Mouse (Mus musculus) activated CD4-positive, CD25-positive, alpha-beta regulatory T cell, adult 4 months (primary cell): ENCODE results near the gene Dusp2. TPM values are rescaled to one million over a fixed set of nuclear protein-coding genes. Genes with fewer than 3 reads are reported as not detected.

Experiments used
- ATAC-seq: one replicate; pipeline ENCODE4 v1.8.0; 2017
- polyA plus RNA-seq, 2 experiments: library from polyadenylated mRNA; unstranded; fragments of 100-300 nt; shearing (Covaris generic); gene quantifications; one replicate each; pipeline ENCODE4 v1.2.1; 2017

Dusp2 gene
- polyA plus RNA-seq, 2 experiments from 2014 or later = 18.6 to 38.6 TPM

DNA sequence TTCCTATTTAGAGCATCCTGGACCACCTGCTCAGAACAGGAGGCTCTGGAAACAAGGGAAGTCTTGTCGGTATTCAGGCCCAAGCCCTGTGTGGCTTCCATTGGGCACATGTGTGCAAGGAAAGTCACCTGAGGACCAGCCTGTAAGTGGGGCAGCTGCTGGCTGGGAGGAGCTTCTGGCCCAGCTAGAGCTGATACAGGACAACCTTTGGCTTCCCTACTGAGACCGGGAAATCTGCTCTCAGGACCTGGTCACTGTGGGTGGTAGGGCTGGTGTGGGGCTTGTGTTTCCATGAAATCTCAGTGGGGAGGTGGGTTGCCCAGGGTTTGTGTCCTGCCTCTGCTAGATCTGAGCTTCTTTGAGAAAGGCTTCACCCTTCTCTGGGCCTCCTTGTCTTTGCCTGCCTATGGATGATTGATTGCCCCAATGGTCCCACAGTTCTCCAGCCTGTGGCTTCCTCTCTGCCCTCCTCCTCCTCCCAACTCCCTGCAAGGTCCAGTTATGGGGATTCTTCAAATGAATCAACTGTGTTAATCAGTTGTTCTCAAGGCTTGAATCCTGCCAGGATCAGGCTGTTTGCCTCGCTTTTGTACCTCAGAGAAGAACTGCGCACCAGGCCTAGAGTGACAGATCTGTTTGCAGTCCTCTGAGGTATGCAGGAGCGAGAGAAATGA, 33.9 kb downstream of the Dusp2 start:
- ATAC-seq = no peak

- ATAC-seq = no peak
Observed at GRCm38 (mm10) chr2:127370561-127371483, 34.9 kb downstream of the Dusp2 start.

DNA sequence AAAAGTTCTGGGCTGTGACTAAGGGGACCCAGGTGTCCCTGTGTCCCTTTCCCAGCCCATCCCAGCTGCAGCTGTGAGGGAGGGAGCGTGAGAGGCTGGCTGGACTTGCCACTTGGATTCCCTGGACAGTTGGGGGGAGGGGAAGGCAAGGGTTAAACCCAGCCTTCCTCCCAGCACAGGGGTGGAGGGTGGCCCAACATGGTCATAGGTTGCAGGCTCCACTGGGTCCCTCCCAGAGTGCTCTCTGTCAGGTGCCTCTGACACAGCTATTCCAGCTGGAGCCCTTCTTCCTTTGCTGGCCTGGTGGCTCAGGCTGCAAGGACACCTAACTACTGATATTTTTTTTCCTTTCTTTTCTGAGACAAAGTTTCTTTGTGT, 35.5 kb downstream of the Dusp2 start:
- no peak for ATAC-seq

- no peak for ATAC-seq
Observed at GRCm38 (mm10) chr2:127372082-127372481, 36.1 kb downstream of the Dusp2 start.

DNA sequence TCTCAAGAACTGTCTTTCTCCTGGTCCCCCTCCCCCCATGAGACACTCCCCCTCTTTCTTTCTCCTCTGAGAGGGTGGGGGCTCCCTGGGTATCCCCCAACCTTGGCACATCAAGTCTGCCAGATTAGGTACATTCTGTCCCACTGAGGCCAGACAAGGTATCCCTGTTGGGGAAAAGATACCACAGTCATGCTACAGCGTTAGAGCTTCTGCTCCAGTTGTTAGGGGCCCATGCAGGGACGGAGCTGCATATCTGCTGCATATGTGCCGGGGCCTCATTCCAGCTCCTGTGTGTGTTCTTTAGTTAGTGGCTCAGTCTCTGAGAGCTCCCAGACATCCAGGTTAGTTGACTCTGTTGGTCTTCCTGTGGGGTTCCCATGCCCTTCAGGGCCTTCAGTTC, 38.2 kb downstream of the Dusp2 start:
- no peak for ATAC-seq

GRCm38 (mm10) chr2:127375087-127375486, 39.1 kb downstream of the Dusp2 start:
- ATAC-seq = no peak

- ATAC-seq = no peak
Observed at GRCm38 (mm10) chr2:127375759-127376341, 39.9 kb downstream of the Dusp2 start.

- ATAC-seq = no peak
Observed at GRCm38 (mm10) chr2:127376423-127377051, 40.6 kb downstream of the Dusp2 start.

- no peak for ATAC-seq
Observed at GRCm38 (mm10) chr2:127377942-127378610, 42.1 kb downstream of the Dusp2 start.

GRCm38 (mm10) chr2:127378611-127378990, 42.6 kb downstream of the Dusp2 start:
- ATAC-seq = no peak

- ATAC-seq = no peak
Observed at GRCm38 (mm10) chr2:127379250-127379649, 43.3 kb downstream of the Dusp2 start.

- no peak for ATAC-seq
Observed at GRCm38 (mm10) chr2:127383881-127384280, 47.9 kb downstream of the Dusp2 start.

DNA sequence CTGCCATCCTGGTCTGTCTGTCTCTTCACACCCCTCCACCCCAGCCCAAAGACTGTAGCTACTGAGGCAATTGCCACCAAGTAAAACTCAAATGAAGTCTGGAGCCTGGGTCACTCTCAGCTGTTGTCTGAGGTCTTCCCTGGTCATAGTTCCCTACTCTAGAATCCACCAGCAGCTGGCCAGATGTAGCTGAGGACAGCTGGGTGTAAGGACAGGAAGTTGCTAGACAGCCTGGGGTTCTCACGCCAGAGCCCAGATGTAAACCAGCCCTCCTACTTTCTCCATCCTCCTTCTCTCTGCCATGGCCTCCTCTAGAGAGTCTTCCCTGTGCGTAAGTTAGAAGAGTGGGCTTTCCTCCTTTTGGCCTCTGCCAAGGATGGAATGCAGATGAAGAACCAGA, 51.6 kb downstream of the Dusp2 start:
- ATAC-seq = no peak

Other genes starting within 250 kb of the Dusp2 start
- 10 to 100 TPM; 20.0 to 30.9 TPM for gene Ncaph, start 202.2 kb upstream of the Dusp2 start, polyA plus RNA-seq
- gene Itpripl1, start 192.7 kb upstream of the Dusp2 start, polyA plus RNA-seq = 10 to 100 TPM; 59.9 to 60.8 TPM
- 1 to 10 TPM in 1 of 2 experiments, under 1 TPM in 1; 0.92 to 1.5 TPM for gene 1810024B03Rik, start 127.9 kb upstream of the Dusp2 start, polyA plus RNA-seq
- gene Snrnp200, start 127.8 kb upstream of the Dusp2 start, polyA plus RNA-seq = 10 to 100 TPM; 34.2 to 51.7 TPM
- 10 to 100 TPM; 33.0 to 49.2 TPM for gene Ciao1, start 88.3 kb upstream of the Dusp2 start, polyA plus RNA-seq
- gene Tmem127, start 88.3 kb upstream of the Dusp2 start, polyA plus RNA-seq = 10 to 100 TPM; 50.2 to 63.5 TPM
- gene Stard7, start 65.9 kb upstream of the Dusp2 start, polyA plus RNA-seq = 10 to 100 TPM; 23.4 to 27.2 TPM
- under 1 TPM; 0.28 to 0.37 TPM for gene Astl, start 2.5 kb downstream of the Dusp2 start, polyA plus RNA-seq
- not detected for gene Adra2b, start 27.0 kb downstream of the Dusp2 start, polyA plus RNA-seq
- gene Gpat2, start 89.0 kb downstream of the Dusp2 start, polyA plus RNA-seq = under 1 TPM in 1 of 2 experiments, not detected in 1; 0.33 TPM
- gene Fahd2a, start 108.4 kb downstream of the Dusp2 start, polyA plus RNA-seq = 10 to 100 TPM; 48.1 to 48.7 TPM
- gene Kcnip3, start 185.9 kb downstream of the Dusp2 start, polyA plus RNA-seq = under 1 TPM in 1 of 2 experiments, not detected in 1; 0.43 TPM
- not detected for gene Prom2, start 205.3 kb downstream of the Dusp2 start, polyA plus RNA-seq